Mouse (Mus musculus) monocyte, adult 5-6 weeks (primary cell): ENCODE results near the gene Cers3. TPM values are rescaled to one million over a fixed set of nuclear protein-coding genes. Genes with fewer than 3 reads are reported as not detected.

ENCODE experiments used
- ATAC-seq: fragments of 153-309, 156-312 bp; replicated peaks from 2 replicates; pipeline ENCODE4 v1.8.0; 2017; ENCODE audit warnings: mild to moderate bottlenecking; ENCODE audit not compliant: low TSS enrichment, insufficient number of reproducible peaks, severe bottlenecking, poor library complexity, low FRiP score
- total RNA-seq: library from RNA; stranded (forward); fragments of 200-1000, 200-491, 200-594 nt; gene quantifications from 3 replicates; pipeline ENCODE4 v1.2.3, GENCODE M21; 2017

The Cers3 gene
- total RNA-seq, 1 experiment from 2014 or later: not detected

- no peak for ATAC-seq
Measured at GRCm38 (mm10) chr7:66813172-66813571, 69.9 kb downstream of the Cers3 start.

- ATAC-seq: no peak
Measured at GRCm38 (mm10) chr7:66815526-66815925, 72.2 kb downstream of the Cers3 start.

GRCm38 (mm10) chr7:66820034-66820433, 76.7 kb downstream of the Cers3 start:
- no peak for ATAC-seq

DNA sequence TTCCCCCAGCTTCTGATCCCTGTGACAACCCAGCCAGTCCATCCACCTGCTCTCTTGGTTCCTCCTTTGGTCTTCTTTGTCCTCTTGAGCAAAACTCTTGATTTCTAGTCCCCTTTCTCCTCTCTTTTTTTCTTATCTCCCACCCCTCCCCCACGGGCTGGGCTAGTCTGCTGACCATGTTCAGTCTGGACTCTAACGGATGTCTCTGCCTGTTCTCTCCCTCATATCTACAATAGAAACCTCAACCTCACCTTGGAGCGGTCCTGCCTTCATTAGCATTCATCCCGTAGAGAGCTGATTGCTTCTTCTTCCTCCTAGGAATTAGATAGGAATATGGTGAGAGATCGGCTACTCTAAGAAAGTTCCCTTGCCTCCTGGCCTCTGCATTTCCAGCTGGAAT, 87.5 kb downstream of the Cers3 start:
- ATAC-seq: no peak

GRCm38 (mm10) chr7:66831295-66831694, 88.0 kb downstream of the Cers3 start:
- no peak for ATAC-seq

DNA sequence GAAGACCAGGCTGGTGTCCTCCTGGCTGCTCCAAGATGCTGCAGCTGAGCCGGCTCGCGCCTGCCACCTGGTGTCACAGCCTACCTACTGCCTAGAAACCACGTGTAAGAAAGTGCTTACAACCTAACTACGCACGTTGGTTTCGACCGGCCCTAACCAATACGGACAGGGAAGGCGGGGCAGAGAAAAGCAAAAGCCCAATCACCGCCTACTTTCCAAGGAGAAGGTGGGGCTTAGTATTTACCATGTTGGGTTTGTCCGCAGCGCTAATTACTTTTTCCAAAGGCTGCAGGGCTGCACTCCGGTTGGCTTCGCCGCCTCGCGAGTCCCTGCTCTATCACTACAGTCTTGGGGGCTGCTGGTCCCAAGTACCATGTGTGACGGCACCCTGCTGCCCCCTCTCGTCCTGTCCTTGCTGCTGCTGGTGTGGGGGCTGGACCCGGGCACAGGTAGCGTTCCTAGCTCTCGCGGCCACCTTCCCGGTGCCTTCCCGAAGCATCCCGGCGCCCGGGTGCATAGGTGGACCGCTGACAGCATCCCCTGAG, 96.2 kb downstream of the Cers3 start, which contains the start of gene Adamts17:
Adamts17 (plus strand) TSS at position 273 of the 545 bp plus-strand sequence.
- peak; percentile 93 for ATAC-seq

- ATAC-seq: no peak
Measured at GRCm38 (mm10) chr7:66840008-66840719, 96.9 kb downstream of the Cers3 start.

DNA sequence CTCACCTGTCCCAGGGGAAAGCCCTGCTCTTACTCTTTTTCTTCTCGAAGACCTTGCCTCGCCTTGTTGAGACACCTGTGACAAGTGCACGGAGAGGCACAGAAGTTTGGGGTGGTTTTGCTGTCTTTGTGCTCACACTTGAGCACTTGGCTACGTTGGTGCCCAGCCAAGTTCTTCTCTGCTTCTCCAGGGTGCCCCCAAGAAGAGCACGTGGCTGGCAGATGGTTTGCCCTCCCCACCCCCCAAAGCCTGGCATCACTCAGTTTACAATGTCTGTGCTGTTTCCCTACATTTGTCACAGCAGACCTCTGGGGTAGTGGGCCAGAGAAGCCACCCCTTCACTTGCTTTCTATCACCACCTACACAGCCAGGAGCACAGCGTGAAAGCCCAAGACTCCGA, 97.9 kb downstream of the Cers3 start:
- ATAC-seq: no peak

DNA sequence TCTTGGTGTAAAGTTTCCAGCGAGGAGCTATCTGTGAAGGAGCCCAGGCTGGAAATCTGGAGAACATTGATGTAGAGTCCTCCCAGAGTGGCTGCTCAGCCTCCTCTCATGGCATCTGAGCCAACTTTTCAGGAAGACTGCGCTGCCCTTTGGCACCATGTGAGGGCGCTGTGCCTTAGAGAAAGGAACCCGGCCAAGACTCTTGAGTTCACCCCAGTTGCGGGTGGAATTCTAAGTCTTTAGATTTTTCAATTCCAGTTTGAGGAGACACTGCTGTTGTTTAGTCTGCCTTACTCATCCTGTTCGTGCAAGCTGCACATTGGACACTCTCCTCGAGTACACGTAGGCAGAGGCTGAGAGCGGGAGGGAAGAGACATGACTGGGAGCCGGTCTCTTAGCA, 98.7 kb downstream of the Cers3 start:
- no peak for ATAC-seq

DNA sequence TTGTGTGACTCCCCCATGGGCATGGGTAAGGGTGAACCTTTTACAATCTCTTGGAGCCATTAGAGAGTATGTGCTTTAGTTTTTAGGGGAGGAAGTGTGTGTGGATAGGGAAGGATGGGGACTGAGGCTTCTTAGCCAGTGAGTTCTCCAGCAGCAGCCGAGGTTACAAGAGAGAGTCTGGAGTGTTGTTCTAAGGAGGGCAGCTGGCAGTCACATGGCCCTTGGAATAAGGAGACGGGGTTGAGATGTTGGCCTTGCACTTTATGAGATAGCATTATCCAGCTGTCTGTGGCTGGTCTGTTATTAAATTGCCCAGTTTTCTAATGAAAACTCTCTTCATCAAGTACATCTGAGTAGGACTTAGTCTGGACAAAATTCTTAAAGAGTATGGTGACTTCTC, 100.5 kb downstream of the Cers3 start:
- no peak for ATAC-seq

DNA sequence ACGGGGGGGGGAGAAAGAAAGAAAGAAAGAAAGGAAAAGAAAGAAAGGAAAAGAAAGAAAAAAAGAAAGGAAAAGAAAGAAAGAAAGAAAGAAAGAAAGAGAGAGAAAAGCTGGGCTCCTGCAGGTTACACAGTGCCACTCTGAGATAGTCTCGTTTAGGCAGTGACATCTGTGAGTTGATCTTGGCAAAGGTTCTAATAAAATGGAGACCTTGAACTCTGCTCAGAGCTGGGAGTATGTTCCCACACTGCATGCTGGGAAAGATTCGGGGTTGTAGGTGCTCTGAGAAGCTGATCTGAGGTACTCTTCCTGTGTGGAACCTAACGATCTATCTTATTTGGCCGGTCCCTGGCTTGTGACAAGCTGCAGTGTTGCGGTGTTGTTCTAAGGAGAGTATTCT, 103.3 kb downstream of the Cers3 start:
- no peak for ATAC-seq

GRCm38 (mm10) chr7:66847299-66847698, 104.0 kb downstream of the Cers3 start:
- ATAC-seq: no peak

- no peak for ATAC-seq
Measured at GRCm38 (mm10) chr7:66849316-66849715, 106.0 kb downstream of the Cers3 start.

GRCm38 (mm10) chr7:66852164-66852563, 108.9 kb downstream of the Cers3 start:
- no peak for ATAC-seq

DNA sequence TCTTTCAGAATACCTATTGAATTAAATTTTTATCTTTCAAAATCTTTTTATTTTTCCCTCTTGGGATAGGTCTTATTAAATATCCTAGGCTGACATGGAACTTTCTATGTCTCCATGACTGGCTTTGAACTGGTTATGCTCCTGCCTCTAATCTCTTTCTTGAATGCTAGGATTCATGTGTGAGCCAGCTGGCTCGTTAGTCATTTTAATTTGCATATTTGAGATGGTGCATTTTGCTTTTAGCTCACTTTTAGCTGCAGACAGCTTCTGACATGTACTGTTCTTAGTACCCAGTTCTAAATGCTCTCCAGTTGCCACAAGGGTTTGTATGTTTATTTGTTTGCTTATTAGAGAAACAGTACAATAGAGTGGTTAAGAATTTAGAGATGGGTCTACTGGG, 114.3 kb downstream of the Cers3 start:
- no peak for ATAC-seq

DNA sequence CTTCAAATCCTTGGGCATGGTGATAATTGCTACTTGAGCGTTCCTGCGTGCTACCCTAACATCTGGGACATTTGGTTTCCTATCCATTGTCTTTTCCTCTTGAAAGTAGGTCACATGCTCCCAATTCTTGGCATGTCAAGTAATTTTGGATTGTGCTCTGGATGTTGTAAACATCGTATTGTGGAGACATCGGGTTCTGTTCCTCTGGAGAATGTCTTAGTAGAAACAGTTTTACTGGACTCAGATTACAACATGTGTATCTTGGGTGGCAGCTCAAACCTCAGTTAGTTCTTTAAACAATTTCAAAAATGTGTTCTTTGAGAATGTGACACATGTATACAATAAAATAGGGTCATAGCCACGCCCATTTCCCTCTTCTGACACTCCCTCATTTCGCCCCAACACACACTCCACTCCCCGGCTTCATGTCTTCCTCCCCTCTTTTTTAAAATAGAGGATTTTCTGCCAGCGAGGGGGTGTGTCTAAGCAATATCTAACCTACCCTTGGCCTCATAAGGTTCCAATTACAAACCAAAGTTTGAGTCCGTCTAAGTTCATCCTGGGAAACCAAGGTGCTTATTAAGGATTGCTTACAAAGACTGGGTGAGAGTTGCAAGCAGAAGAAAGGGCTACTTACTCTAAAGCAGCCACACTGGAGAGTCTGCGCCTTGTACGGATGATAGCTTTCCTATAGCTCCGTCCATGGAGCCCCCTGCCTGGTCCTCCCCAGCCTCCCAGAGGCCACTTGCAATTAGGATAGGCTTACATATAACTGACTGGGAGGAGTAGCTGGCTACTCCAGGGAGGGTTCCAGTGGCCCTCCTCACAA, 115.2 kb downstream of the Cers3 start:
- no peak for ATAC-seq

GRCm38 (mm10) chr7:66859220-66859619, 115.9 kb downstream of the Cers3 start:
- ATAC-seq: no peak

DNA sequence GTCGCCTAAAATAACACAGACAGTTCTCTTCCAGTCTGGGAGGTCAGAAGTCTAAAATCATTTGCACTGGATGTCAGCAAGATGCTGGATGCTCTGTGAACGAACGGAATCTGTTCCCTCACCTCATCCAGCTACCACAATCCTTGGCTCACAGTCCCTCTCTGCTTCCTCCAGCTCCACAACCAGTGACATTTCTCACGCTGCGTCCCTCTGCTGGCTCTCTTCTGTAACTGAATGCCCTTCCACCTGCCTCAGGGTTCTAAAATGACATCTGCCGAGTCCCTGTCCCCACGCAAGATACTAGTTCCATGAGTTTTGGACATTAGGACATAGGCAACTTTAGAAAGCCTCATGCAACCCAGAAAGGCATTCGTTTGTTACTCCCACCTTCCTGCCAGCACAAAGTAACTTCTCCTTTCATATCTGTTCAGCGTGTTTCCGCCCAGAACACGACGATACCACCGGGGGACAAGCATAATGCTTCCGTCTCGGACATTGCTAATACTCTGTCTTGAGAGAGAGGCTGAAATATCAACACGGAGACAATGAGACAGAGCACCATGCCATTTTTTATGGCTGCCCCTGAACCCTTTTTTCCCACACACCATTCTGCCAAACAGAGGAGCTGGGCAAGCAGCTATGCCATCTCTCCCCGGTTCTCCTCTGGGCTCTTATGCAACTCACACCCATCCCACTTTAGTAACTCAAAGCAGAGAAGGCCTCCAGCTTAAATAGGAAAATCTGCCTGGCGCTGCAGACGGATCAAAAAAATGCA, 123.8 kb downstream of the Cers3 start:
- no peak for ATAC-seq
